Mouse (Mus musculus) liver, postnatal 0 days (tissue): Measurements from ENCODE around the gene Tbxas1.

Experiments used
- CTCF ChIP-seq: sonication (generic); IDR thresholded peaks from 2 replicates; pipeline ENCODE4 v1.5.1; 2016; ENCODE audit warnings: antibody characterized with exemption, low read depth
- EP300 ChIP-seq: IDR thresholded peaks from 2 replicates; pipeline ENCODE4 v1.6.1; 2016; ENCODE audit warnings: antibody characterized with exemption, low read depth, mild to moderate bottlenecking

DNA sequence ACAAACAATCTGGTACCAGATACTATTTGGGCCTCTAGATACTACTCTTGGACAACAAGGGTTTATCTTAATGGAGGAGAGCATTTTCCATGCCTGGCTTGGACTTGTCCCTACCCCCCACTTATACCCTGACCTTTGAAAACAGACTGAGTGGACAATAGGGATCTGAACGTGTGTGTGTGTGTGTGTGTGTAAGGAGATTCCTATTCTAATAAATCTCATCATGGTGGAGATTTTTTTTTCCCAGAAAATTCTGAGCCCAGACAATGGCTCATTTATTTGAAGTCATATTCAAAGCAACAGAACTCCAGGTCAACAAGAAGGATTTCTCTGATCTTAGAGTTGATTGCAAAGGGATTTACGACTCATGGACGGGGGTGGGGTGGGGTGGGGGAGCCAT lies 183.7 kb downstream of the Tbxas1 start:
- TF ChIP-seq CTCF, result no peak
- no peak for TF ChIP-seq EP300
